Mouse (Mus musculus) neural tube, embryonic 10.5 days (tissue): Measurements from ENCODE around the gene Smcr8.
"Not testable (repeated sequence)": the region's sequence is repeated elsewhere in the genome, so short reads cannot be mapped to it uniquely, and the experiment has no call there.

ENCODE experiments used
- DNase-seq: peaks from one replicate; pipeline ENCODE4 v3.0.0-alpha.2; 2017; ENCODE audit warnings: low spot score; ENCODE audit errors: extremely low spot score

The Smcr8 gene

GRCm38 (mm10) chr11:60784179-60784922 is 7.0 kb downstream of the Smcr8 start:
- DNase-seq = no peak

GRCm38 (mm10) chr11:60787595-60787994 is 10.3 kb downstream of the Smcr8 start:
- DNase-seq = no peak

GRCm38 (mm10) chr11:60790472-60790871 is 13.1 kb downstream of the Smcr8 start:
- no peak for DNase-seq

GRCm38 (mm10) chr11:60796342-60796741 is 19.0 kb downstream of the Smcr8 start:
- DNase-seq = no peak

GRCm38 (mm10) chr11:60799977-60800376 is 22.7 kb downstream of the Smcr8 start:
- DNase-seq = no peak

GRCm38 (mm10) chr11:60800892-60801291 is 23.6 kb downstream of the Smcr8 start:
- DNase-seq = no peak

- DNase-seq = no peak
Observed at GRCm38 (mm10) chr11:60808286-60809070, 31.2 kb downstream of the Smcr8 start.

- no peak for DNase-seq
Observed at GRCm38 (mm10) chr11:60809546-60809945, 32.2 kb downstream of the Smcr8 start.

GRCm38 (mm10) chr11:60810046-60810965 is 33.0 kb downstream of the Smcr8 start:
- peak; percentile 22 for DNase-seq

GRCm38 (mm10) chr11:60811054-60811460 is 33.7 kb downstream of the Smcr8 start:
- peak; percentile 95 for DNase-seq

GRCm38 (mm10) chr11:60811618-60812017 is 34.3 kb downstream of the Smcr8 start, which contains the start of gene Shmt1:
Gene Shmt1 (minus strand): TSS chr11:60811718.
- DNase-seq = not testable (repeated sequence)

GRCm38 (mm10) chr11:60816398-60816797 is 39.1 kb downstream of the Smcr8 start:
- no peak for DNase-seq

- DNase-seq = no peak
Observed at GRCm38 (mm10) chr11:60823771-60824170, 46.4 kb downstream of the Smcr8 start.

- no peak for DNase-seq
Observed at GRCm38 (mm10) chr11:60825191-60825590, 47.9 kb downstream of the Smcr8 start.

GRCm38 (mm10) chr11:60826700-60827099 is 49.4 kb downstream of the Smcr8 start:
- DNase-seq = no peak

GRCm38 (mm10) chr11:60827241-60827945 is 50.1 kb downstream of the Smcr8 start:
- DNase-seq = no peak

GRCm38 (mm10) chr11:60828903-60829302 is 51.6 kb downstream of the Smcr8 start:
- no peak for DNase-seq

- DNase-seq = peak; percentile 78
Observed at GRCm38 (mm10) chr11:60830433-60831052, 53.2 kb downstream of the Smcr8 start, which contains the start of gene Dhrs7b. Gene Dhrs7b (plus strand): TSS chr11:60830631.

GRCm38 (mm10) chr11:60836897-60837296 is 59.6 kb downstream of the Smcr8 start:
- no peak for DNase-seq
